Mouse (Mus musculus): ENCODE results near the gene Trarg1. TPM values are rescaled to one million over a fixed set of nuclear protein-coding genes. Genes with fewer than 3 reads are reported as not detected.

Gene Trarg1
- total RNA-seq, 2 experiments from 2014 or later, result 0.30 to 0.52 TPM

DNA sequence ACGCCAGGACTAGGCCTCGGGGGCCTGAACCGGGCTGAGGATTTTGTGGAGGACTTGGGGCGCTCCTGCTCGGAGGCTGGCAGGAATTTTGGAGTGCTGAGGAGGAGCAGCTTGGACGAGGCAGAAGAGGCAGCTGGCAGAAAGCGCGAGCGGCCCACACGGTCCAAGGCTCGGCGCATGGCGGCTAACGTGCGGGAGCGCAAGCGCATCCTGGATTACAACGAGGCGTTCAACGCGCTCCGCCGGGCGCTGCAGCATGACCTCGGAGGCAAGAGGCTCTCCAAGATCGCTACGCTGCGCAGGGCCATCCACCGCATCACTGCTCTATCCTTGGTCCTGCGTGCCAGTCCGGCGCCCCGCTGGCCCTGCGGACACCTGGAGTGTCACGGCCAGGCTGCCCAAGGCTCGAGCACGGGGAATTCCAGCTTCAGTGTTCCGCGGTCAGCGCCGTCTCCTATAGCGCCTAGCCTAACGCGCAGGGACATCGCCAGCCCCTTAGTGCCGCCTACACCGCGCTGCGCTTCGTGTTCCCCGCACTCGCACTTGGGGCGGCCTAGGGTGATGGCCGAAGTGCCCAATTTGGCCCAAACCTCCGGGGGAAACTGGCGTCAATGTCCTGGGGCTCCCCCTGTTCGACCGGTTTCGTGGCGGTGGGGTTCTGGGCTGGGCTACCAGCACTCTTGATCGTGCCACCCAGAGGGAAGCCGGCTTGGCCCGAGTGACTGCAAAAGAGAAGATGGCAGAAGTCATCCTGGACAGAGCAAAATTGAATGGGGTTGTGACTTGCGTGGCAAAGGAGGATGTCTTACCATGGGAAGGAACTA is 6.8 kb upstream of the Trarg1 start:
- DNase-seq (ENCODE audit: low spot score in 2 of 2), result peak; percentile 59 to 84

DNA sequence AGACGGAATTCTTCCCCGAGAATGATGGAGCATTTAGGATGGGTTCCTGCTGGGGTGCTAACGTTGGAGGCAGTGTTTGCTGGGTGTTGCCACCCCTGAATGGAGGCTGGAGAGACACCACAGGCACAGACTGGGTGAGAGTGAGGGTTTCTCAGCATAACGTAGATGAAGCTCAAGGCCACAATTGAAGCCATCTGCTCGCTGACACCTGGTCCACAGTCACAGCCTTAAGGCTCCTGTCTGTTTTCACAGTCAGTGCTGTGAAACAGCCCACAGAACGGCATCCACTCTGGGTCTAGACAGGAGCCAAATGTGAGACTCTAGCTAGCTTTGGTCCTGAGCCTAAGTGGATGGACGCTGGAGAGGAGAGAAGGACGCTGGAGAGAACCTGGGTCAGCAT is 5.4 kb upstream of the Trarg1 start:
- DNase-seq (ENCODE audit: low spot score in 2 of 2), result peak in 1 of 2 experiments; percentile 46

DNA sequence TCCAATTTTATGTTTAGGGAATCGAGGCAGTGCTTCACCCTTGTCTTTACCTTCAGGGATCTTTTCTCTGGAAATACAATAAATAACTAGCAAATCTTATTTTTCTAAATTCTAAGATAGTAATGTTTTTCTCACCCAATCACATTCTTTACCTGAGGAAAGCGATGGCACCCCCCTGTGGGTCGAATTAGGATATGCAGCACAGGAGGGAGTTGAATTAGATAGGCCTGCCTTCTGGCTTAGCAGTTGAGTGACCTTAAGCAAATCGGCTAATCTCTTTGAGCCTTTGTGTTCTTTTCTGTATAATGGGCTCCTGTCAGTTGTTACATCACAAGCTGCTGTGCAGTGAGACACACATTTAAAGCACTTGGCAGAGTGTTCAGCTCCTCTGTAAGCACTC is 4.9 kb upstream of the Trarg1 start:
- DNase-seq (ENCODE audit: low spot score in 2 of 2), result no peak

DNA sequence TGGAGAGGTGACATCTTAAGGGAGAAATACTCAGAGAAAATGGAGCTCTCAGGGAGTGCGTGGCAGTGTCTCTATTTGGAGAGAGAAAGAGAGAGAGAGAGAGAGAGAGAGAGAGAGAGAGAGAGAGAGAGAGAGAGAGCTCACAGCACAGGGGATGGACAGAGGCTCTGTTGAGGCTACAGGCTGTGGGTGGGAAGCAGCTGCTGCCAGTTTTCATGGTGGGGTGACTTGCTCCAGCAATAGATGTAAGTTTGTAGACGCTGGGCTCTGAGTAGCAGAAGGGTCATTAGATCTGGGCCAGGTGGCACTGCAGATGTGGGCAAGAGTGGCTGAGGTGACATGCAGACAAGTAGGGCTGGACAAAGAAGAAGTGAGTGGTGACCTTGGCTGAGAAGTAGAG is 6.0 kb downstream of the Trarg1 start:
- DNase-seq (ENCODE audit: low spot score in 2 of 2), result no peak

DNA sequence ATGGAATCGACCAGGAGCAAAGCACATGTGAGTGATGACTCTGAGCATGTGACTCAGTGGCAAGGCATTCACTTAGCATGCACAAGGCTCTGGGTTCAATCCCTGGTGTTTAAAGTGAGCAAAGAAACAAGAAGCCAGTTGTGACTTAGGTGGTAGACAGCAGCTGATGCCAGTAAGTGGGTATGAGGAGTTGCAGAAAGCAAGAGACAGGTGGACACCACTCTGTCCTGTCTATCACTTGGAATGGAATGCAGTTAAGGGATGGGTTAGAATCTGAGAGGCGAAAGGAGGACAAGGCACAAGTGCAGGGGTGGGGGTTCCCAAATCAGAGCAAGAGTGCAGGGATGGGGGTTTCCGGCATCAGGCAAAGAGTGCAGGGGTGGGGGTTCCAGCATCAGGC is 12.5 kb downstream of the Trarg1 start:
- DNase-seq (ENCODE audit: low spot score in 2 of 2), result no peak

DNA sequence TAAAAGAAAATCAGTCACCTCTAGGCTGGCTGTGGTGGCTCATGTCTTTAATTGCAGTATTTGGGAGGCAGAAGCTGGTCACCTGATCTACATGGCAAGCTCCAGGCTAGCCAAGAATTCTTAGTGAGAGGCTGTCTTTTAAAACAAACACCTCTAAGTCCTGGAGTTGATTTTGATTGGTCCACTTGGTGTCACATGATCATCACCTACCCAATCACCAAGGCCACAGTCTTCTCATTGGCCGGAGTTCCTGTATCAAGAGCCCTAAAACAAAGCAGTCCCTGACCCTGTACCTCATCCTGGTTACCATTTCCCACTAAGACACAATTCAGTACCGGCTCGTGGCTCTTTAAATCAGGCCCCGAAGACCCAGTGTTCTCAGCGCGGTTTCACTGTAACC is 16.2 kb downstream of the Trarg1 start:
- peak in 1 of 2 experiments; percentile 57 for DNase-seq (ENCODE audit: low spot score in 2 of 2)

DNA sequence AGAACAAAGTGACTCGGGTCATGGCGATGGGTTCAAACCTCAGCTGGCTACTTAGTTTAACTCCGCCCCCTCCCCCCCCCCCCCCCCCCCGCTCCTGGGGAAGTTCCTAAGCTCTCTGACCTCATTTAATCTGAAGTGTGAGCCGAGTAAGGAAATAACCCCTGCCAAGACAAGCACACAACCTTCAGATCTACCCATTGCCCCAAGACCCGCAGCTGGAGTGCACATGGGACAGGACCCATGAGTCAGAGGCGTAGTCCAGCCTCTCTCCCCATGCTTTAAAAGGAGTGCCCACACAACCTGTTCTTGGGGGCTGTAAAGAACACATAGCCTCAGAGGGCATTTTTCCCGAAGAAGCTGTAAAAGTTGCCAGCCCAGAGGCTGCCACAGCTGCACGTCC is 20.0 kb downstream of the Trarg1 start:
- no peak for DNase-seq (ENCODE audit: low spot score in 2 of 2)

DNA sequence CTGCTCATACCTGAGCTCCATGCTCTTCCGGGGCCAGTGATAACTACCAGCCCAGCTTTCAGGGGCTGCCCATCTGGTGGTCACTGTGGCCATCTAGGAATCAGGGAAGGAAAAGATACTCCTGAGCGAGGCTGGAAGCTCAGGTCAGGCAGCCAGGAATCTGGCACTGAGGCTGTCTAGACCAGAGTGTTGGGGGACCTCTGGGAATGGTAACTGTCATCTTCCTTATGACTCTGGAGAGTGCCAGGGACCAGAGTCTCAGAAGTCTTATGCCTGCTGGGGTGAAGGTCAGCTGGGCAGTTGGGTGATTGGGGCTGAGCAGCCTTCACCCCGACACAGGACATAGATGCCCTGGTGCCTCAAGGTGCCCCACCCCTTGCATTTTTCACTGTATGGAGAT is 28.0 kb downstream of the Trarg1 start:
- no peak for DNase-seq (ENCODE audit: low spot score in 2 of 2)

DNA sequence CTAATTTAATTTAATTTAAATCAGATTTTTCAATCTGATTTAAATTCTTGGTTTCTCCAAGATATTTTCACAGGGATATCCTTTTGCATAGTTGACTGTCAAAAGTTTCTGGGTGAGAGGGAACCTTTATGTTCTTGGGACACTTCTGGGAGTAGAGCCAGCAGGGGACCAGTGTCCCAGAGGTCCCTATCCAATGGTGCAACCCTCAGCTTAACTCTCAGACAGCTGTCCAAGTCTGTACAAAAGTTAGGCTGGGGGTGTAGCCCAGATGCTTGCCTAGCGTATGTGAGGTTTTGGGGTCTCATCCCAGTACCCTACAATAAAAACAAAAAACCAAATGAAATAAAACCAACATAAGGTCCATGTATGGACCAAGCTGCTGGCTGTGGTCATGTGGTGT is 28.5 kb downstream of the Trarg1 start:
- no peak for DNase-seq (ENCODE audit: low spot score in 2 of 2)

DNA sequence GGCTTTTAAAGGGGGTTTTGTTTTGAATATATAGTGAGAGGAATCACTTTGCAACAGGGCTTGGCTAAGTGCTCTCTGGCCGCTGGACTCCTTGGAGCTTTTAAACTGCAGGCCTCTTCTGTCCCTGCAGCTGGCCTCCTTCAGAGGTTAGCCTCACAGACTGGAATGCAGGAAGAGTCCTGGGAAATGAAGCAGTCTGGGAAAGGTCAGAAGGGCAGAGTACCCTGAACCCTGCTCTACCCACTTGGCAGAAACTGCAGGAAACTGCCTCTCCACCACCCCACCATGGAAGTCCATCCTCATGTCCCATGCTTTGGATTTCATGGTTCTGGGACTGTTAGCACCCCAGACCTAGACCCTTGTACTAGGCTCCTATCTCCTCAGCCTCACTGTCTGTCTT is 29.3 kb downstream of the Trarg1 start:
- no peak for DNase-seq (ENCODE audit: low spot score in 2 of 2)

DNA sequence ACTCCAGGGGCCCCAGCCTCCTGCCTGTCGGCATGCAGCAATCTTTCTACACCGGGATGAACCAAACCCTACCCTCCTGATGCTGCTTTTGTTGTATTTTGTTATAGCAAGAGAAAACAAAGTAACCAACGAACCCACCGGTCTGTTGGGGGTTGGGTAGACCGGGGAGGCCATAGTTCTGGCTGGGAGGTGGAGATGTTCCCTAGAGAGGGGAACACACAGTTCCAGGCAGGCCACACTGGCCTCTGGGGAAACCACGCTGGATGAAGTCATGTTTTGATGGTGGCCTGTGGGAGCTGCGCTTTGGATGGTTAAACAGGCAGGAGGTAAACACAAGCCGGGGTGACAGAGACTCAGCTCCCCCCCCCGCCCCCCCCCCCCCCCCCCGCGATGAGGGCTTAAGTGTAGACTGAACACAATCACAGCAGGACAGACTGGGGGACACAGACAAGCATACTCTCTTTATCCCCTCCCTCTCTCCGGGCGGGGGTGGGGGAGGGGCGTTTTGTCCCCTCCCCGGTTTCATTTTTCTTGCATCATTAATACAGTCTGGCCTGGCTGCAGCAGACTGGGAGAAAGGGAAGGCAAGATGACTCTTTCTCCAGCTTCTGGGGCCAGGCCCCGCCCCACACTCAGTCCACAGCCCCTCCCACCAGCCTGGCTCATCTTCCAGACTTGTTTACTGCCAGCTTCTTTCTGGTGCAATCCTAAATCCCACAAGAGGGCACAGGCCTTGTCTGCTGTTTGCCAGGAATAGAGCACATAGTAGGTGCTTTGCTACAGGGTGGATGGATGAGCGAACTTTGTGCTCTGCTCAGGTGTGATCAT is 30.2 kb downstream of the Trarg1 start:
- DNase-seq (ENCODE audit: low spot score in 2 of 2), result no peak

DNA sequence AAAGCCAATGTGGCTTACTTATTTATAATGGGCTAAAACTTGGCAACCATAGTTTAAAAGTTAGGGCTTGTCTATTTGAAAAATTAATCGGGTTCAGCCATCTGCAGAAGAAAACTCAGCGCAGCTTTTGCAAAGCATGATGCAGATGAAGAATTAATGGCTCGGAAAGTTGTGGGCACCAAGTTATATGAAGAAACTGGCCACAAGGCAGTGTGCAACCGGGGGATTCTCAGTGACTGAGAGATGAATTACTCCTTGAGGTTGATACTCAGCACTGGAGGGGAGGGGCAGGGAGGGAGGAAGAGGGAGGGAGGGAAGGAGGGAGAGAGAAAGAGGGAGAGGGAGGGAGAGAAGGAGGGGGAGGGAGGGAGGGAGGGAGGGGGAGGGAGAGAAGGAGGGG is 37.4 kb downstream of the Trarg1 start:
- DNase-seq (ENCODE audit: low spot score in 2 of 2), result no peak

DNA sequence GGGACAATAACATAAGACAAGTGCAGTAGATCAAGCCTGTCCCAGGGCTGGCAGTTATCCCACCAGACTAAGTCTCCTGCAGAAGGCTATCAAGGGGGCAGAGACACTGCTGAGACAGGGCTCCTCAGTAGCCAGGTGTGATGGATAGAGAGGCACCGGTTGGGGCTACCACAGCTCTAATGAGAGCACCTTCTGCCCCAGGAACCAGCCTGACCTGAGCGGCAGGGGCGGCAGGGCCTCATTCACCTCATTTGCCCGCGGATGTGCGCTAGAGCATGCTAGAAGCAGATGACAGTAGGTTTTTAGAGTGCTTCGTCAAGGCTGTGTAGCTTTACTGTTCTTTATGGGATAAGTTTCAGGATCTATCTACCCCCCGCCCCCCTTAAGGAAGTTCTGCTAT is 44.3 kb downstream of the Trarg1 start:
- no peak for DNase-seq (ENCODE audit: low spot score in 2 of 2)

DNA sequence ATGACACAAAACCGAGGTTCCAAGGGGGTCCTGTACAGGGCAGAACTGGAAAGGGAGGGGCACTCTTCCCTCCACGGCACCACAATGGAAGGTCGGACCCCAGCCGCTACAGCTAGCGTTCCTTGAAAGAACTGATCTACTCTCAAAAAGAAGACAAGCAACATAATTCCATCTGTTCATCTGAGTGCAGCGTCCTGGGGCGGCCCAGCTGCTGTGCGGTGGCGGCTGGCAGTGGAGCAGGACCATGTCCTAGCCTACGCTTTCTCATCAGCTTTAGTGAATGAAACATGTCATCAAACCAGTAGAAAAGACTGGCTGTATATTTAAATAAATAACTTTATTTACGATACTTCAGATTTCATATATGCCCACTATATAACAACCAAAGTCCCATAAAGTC is 48.5 kb downstream of the Trarg1 start:
- peak in 1 of 2 experiments; percentile 30 for DNase-seq (ENCODE audit: low spot score in 2 of 2)

DNA sequence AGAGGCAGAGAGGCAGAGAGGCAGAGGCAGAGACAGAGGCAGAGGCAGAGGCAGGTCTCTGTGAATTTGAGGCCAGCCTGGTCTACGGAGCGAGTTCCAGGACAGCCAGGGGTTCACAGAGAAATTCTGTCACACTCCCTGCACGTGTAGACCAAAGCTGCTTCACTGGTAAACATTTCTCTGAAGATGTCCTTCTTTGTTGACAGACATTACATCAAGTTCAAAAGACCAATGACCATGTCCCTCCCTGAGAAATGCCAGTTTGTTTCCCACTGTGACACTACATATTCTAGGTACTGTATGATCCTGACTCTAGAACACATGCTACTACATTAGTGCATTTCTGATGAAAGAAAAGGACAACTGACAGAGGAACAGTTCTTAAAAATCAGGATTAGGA is 51.0 kb downstream of the Trarg1 start:
- no peak for DNase-seq (ENCODE audit: low spot score in 2 of 2)

DNA sequence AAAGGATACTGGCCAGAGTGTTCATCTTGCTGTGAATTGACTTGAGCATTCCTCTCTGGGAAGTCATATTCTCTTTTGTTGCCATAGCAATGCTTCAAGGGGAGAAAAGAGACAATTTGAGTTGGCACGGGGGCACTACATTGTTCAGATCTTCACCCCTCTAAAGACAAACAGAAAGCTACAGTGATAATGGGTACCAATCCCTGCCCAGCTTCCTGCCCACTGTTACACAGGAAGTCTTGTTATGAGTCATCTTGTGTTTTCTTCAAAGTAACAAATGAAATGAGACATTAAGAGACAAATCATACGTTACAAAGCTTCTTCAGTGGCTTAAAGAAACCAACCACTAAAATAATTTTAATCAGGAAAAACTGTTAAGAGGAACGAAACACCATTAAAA is 55.0 kb downstream of the Trarg1 start:
- no peak for DNase-seq (ENCODE audit: low spot score in 2 of 2)

DNA sequence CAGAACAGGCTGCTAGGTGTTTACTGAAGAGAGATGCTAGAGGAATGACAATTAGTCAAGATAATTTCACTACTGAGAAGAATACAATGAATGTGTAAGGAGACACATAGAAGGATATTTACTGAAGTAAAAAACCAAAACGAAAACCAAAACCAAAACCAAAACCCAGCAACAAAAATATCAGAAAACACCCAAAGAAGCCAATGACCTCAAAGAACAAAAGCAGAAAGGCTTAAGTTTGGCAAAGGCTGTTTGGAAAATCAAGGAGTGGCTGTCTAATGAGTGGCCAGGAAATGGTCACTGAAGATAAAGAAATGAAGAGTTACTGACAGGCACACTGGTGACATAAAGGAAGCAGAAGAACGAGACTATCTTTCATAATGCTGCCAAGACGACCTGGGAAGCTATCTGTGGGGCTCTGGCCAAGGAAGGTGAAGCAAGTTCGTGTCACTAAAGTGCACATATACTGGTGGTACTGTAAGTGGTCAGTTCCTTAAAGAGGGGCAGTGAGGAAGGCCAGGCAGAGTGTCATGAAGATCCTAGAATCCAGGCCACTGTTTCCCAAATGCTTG is 56.2 kb downstream of the Trarg1 start:
- DNase-seq (ENCODE audit: low spot score in 2 of 2), result no peak

DNA sequence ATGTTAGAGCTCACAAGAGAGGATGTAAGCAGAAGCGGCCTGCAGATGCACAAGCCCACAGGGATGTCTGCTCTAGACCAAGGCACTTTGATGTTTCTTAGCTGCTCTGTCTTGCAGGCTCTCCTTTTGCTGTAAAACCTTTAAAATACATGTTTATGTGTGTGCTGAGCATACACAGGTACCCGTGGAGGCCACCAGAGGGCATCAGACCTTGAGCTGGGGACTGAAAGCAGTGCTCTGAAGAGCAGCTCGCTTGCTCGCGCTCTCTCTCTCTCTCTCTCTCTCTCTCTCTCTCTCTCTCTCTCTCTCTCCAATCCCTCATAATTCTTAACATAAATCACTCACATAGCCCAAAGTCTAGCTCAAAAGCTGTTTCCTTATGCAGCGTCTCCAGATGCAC is 59.5 kb downstream of the Trarg1 start:
- no peak for DNase-seq (ENCODE audit: low spot score in 2 of 2)

DNA sequence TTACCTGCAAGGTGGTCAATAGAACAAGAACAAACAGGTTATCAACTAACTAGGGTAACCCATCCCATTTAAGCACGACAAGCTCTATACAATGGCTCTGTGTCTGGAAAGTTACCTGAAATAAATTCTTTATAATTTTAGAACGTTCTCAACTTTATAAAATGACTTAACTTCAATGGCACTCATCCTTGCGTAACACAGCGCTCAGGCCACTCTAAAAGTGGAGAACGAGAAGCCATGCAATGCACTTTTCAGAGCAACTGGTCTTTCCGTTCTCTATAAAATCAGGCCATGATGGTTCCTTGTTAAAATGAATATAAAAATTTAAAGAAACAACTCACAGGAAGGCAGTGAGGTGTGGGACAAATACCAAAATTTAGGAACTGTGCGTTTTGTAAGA is 62.9 kb downstream of the Trarg1 start:
- no peak for DNase-seq (ENCODE audit: low spot score in 2 of 2)

DNA sequence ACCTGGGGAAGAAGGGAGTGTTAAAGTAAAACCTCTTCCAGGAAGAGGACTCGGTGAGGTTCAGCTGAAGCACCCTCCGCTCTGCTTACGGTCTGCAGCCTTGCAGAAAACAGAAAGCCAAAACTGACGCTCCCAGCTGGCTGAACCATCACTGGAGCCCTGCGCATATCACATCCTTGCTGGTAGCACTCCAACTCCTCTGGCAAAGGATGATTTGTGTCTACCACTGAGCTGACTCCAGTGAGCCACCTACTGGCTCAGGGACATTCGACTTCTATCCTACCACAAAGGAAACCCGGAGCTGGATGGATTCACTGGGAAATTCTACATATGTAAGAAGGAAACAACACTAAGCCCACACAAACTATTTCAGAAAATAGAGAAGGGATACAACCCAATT is 64.9 kb downstream of the Trarg1 start:
- DNase-seq (ENCODE audit: low spot score in 2 of 2), result peak; percentile 22 to 70

DNA sequence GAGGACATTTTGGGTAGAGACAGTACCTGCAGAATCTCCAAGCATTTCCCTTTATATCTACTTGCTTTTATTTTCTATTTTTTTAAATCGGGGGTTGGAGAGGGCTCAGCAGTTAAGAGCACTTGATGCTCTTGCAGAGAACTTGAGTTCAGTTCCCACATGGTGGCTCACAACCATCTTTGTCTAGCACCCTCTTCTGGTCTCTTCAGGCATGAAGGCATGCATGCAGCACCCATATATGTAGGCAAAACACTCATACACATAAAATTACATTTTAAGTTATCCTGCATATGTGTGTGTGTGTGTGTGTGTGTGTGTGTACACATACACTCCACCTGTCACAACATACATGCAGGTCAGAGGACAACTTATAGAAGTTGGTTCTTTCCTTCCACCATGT is 66.3 kb downstream of the Trarg1 start:
- DNase-seq (ENCODE audit: low spot score in 2 of 2), result no peak

All from layer of hippocampus, adult 18-20 months (tissue).